Mouse (Mus musculus): Measurements from ENCODE around the gene Nkg7. TPM values are rescaled to one million over a fixed set of nuclear protein-coding genes. Genes with fewer than 3 reads are reported as not detected.
"Not testable (repeated sequence)": the region's sequence is repeated elsewhere in the genome, so short reads cannot be mapped to it uniquely, and the experiment has no call there.

The Nkg7 gene
- polyA plus RNA-seq, 1 experiment from 2014 or later = 16.2 TPM

- Histone ChIP-seq H3K9me3 (ENCODE audit: low read length) (no peaks in the 10 kb centered on the region), H3K4me2 (ENCODE audit: low read depth, low read length) (peak overlapping the region; percentile 47), H3K4me1 (ENCODE audit: insufficient read depth) (no peaks in the 10 kb centered on the region), H3K27ac (ENCODE audit: low read depth) (0 out of 2 replicates have a peak overlapping the region, but pooled peaks have one; percentile 55), H3K27me3 (ENCODE audit: insufficient read depth, low read length) (no peaks in the 10 kb centered on the region), H3K4me3 (ENCODE audit: low read depth, low read length) (peak overlapping the region; percentile 24; the same call in 1 of the 2 replicates), H3K36me3 (replicated peaks; ENCODE audit: insufficient read depth, low read length) (no peaks in the 10 kb centered on the region), H3K9ac (replicated peaks) (no peak overlapping the region)
- WGBS (ENCODE audit: insufficient replicate concordance) = 74% methylated on average over 3 of the region's 3 CpGs
- DNase-seq = no peak
- ATAC-seq = no peak
- TF ChIP-seq CTCF (IDR thresholded peaks at IDR 0.05; ENCODE audit: low read depth) (no peak), EP300 (IDR thresholded peaks at IDR 0.05; ENCODE audit: low read depth) (no peak)
Measured at GRCm38 (mm10) chr7:43409084-43409483, 27.8 kb upstream of the Nkg7 start.

GRCm38 (mm10) chr7:43411724-43412123 is 25.1 kb upstream of the Nkg7 start:
- H3K4me1 ChIP-seq (ENCODE audit: insufficient read depth); ATAC-seq; H3K9ac ChIP-seq (replicated peaks); H3K9me3 ChIP-seq (ENCODE audit: low read length); DNase-seq; H3K4me3 ChIP-seq (ENCODE audit: low read depth, low read length); H3K4me2 ChIP-seq (ENCODE audit: low read depth, low read length); H3K27me3 ChIP-seq (ENCODE audit: insufficient read depth, low read length); H3K27ac ChIP-seq (ENCODE audit: low read depth); H3K36me3 ChIP-seq (replicated peaks; ENCODE audit: insufficient read depth, low read length): not testable (repeated sequence)
- 57% methylated on average over 4 of the region's 4 CpGs for WGBS (ENCODE audit: insufficient replicate concordance)

GRCm38 (mm10) chr7:43417298-43417697 is 19.6 kb upstream of the Nkg7 start:
- Histone ChIP-seq H3K9ac (replicated peaks) (no peak overlapping the region), H3K4me2 (ENCODE audit: low read depth, low read length) (no peak overlapping the region), H3K36me3 (replicated peaks; ENCODE audit: insufficient read depth, low read length) (no peaks in the 10 kb centered on the region), H3K4me3 (ENCODE audit: low read depth, low read length) (no peak overlapping the region), H3K27ac (ENCODE audit: low read depth) (no peak overlapping the region), H3K27me3 (ENCODE audit: insufficient read depth, low read length) (no peaks in the 10 kb centered on the region), H3K4me1 (ENCODE audit: insufficient read depth) (no peaks in the 10 kb centered on the region), H3K9me3 (ENCODE audit: low read length) (no peaks in the 10 kb centered on the region)
- TF ChIP-seq CTCF (IDR thresholded peaks at IDR 0.05; ENCODE audit: low read depth) (peak; percentile 29; the same call in 1 of the 2 replicates), EP300 (IDR thresholded peaks at IDR 0.05; ENCODE audit: low read depth) (no peak)
- WGBS (ENCODE audit: insufficient replicate concordance) = 81% methylated on average over 10 of the region's 10 CpGs
- no peak for ATAC-seq
- no peak for DNase-seq

GRCm38 (mm10) chr7:43422995-43423617 is 13.8 kb upstream of the Nkg7 start:
- no peaks in the 10 kb centered on the region for H3K4me1 ChIP-seq (ENCODE audit: insufficient read depth)
- TF ChIP-seq CTCF (IDR thresholded peaks at IDR 0.05; ENCODE audit: low read depth) (peak; percentile 96), EP300 (IDR thresholded peaks at IDR 0.05; ENCODE audit: low read depth) (no peak)
- H3K4me2 ChIP-seq (ENCODE audit: low read depth, low read length) = peak overlapping the region; percentile 40; the same call in 1 of the 2 replicates
- no peaks in the 10 kb centered on the region for H3K36me3 ChIP-seq (replicated peaks; ENCODE audit: insufficient read depth, low read length)
- peak; percentile 92 for ATAC-seq
- no peaks in the 10 kb centered on the region for H3K9me3 ChIP-seq (ENCODE audit: low read length)
- WGBS (ENCODE audit: insufficient replicate concordance) = 13% methylated on average over 11 of the region's 11 CpGs
- H3K27ac ChIP-seq (ENCODE audit: low read depth) = no peak overlapping the region
- peak; percentile 88 for DNase-seq
- no peak overlapping the region for H3K9ac ChIP-seq (replicated peaks)
- H3K27me3 ChIP-seq (ENCODE audit: insufficient read depth, low read length) = no peaks in the 10 kb centered on the region
- no peak overlapping the region for H3K4me3 ChIP-seq (ENCODE audit: low read depth, low read length)

GRCm38 (mm10) chr7:43423991-43424625 is 12.8 kb upstream of the Nkg7 start:
- Histone ChIP-seq H3K9ac (replicated peaks) (no peak overlapping the region), H3K9me3 (ENCODE audit: low read length) (no peaks in the 10 kb centered on the region), H3K4me1 (ENCODE audit: insufficient read depth) (no peaks in the 10 kb centered on the region), H3K4me2 (ENCODE audit: low read depth, low read length) (no peak overlapping the region), H3K4me3 (ENCODE audit: low read depth, low read length) (no peak overlapping the region), H3K27ac (ENCODE audit: low read depth) (no peak overlapping the region), H3K36me3 (replicated peaks; ENCODE audit: insufficient read depth, low read length) (no peaks in the 10 kb centered on the region), H3K27me3 (ENCODE audit: insufficient read depth, low read length) (no peaks in the 10 kb centered on the region)
- ATAC-seq = no peak
- TF ChIP-seq CTCF (IDR thresholded peaks at IDR 0.05; ENCODE audit: low read depth) = no peak
- no peak for TF ChIP-seq EP300 (IDR thresholded peaks at IDR 0.05; ENCODE audit: low read depth)
- DNase-seq = no peak
- 55% methylated on average over 3 of the region's 3 CpGs for WGBS (ENCODE audit: insufficient replicate concordance)

- 77% methylated on average over 8 of the region's 8 CpGs for WGBS (ENCODE audit: insufficient replicate concordance)
- no peak within 1 kb of the TSS for H3K9ac ChIP-seq (replicated peaks)
- no peak for TF ChIP-seq EP300 (IDR thresholded peaks at IDR 0.05; ENCODE audit: low read depth)
- TF ChIP-seq CTCF (IDR thresholded peaks at IDR 0.05; ENCODE audit: low read depth) = no peak
- H3K4me3 ChIP-seq (ENCODE audit: low read depth, low read length) = no peak within 1 kb of the TSS
- DNase-seq = no peak
- no peak for ATAC-seq
- no peaks in the 10 kb centered on the region; the same call in 1 of the 2 replicates for H3K9me3 ChIP-seq (ENCODE audit: low read length)
- H3K27me3 ChIP-seq (ENCODE audit: insufficient read depth, low read length) = no peaks in the 10 kb centered on the region
- no peak within 1 kb of the TSS for H3K27ac ChIP-seq (ENCODE audit: low read depth)
- H3K36me3 ChIP-seq (replicated peaks; ENCODE audit: insufficient read depth, low read length) = no peaks in the 10 kb centered on the region
- no peak within 1 kb of the TSS for H3K4me2 ChIP-seq (ENCODE audit: low read depth, low read length)
- H3K4me1 ChIP-seq (ENCODE audit: insufficient read depth) = no peaks in the 10 kb centered on the region
Measured at GRCm38 (mm10) chr7:43427406-43427805, 9.5 kb upstream of the Nkg7 start, which contains the start of gene Lim2. TSS of gene Lim2 (plus strand) at chr7:43427670.
